Mouse (Mus musculus) frontal cortex, postnatal 14 days (tissue): ENCODE results near the gene Hist1h2ao.
"Not testable (repeated sequence)": the region's sequence is repeated elsewhere in the genome, so short reads cannot be mapped to it uniquely, and the experiment has no call there.

Source experiments
- DNase-seq, 2 experiments: peaks; one replicate each; pipeline ENCODE4 v3.0.0; 2022; ENCODE audit warnings: low spot score in 2 of 2

The Hist1h2ao gene

DNA sequence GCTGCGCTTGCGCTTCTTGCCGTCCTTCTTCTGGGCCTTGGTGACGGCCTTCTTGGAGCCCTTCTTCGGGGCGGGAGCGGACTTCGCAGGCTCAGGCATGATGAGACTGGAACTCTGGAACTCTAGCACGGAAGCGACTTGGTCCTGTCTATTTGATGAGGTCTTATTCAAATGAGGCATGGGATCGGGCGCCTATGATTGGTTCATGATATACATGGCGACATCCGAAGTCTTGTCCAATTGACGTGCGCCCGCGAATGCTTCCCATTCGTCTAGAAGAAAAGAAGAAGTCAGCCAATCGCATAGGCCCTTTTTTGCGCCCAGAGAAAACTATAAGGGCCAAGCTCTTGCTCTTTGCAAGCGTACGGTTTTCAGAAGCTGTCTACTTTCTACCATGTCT is at the start of gene Hist1h2ao, which contains the start of gene Hist1h2bq:
Gene Hist1h2ao (plus strand): TSS at position 393 of the 400 bp plus-strand sequence.
Gene Hist1h2bq (minus strand): TSS at position 125 of the 400 bp plus-strand sequence.
- not testable (repeated sequence) for DNase-seq

DNA sequence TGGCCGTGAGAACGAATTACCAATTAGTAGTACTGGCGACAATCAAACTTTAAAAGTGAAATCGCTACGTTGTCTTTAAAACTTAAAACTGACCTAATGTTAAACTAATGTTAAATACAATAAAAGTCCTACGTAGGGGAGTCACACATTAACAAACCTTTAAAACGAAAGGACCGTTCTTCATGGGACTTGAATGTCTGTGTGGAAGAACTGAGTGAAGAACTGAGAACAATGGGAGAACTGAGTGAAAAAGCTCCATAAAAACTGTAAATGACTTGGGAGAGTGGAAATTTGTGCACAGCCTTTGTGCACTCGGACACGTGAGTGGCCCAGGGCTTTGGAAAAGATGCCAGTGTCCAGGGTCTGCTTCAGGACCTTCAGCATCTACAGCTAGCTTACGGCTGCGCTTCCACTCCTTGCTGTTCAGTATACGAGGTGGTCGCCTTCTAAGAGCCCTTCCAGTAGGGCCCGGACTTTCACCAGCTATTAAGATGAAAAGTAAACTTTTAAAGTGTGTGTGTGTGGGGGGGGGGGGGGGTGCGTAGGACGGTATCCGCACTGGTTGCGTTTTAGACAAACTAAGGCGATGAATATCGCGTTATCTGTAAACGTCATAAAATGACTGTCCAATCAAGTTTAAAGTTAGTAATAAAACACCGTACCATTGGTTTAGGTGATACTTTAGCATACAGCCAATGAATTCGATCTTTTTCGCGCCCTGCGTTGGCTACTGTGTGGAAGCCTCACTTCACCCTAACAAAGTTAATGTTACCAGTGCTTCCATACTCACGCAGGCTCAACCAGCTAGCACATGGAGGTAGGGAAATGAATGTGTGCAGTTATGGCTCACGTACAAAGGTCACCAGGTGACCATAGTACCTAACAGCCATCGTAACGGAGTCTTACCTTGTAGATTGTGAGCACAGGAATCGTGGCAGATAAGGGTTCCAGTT is 31.2 kb upstream of the Hist1h2ao start:
- peak; percentile 51 to 59 for DNase-seq

DNA sequence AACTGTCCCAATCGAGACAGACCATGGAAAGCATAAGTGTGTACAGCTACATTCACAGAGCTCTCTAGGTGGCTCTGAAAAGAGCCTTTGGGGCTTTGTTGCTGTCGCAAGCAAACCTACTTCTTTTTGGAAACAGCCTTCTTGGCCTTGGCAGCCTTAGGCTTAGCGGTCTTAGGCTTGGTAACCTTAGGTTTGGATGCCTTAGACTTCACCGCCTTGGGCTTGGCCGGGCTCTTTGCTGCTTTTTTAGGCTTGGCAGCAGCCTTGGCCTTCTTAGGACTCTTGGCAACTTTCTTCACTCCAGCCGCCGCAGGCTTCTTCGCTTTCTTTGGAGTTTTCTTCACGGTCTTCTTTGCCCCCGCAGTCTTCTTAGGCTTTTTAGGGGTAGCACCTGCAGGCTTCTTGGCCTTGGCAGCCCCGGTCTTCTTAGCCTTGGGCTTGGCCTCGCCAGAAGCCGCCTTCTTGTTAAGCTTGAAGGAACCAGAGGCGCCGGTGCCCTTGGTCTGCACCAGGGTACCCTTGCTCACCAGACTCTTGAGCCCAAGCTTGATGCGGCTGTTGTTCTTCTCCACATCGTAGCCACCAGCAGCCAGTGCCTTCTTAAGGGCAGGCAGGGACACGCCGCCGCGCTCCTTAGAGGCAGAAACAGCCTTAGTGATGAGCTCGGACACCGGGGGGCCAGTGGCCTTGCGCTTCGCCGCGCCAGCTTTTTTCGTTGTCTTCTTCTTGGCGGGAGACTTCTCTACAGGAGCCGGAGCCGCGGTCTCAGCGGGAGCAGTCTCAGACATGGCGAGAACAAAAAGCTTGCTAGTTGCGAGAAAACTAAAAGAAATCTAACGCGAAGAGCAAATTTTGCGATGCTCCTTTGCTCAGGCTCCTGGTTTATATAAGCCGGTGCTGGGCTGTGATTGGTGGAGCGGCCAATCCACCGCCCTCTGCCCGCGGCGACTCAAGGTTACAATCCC is 30.2 kb upstream of the Hist1h2ao start, which contains the start of gene Hist1h1b:
Gene Hist1h1b (minus strand): TSS at position 859 of the 965 bp plus-strand sequence.
- peak; percentile 12 to 28 for DNase-seq

DNA sequence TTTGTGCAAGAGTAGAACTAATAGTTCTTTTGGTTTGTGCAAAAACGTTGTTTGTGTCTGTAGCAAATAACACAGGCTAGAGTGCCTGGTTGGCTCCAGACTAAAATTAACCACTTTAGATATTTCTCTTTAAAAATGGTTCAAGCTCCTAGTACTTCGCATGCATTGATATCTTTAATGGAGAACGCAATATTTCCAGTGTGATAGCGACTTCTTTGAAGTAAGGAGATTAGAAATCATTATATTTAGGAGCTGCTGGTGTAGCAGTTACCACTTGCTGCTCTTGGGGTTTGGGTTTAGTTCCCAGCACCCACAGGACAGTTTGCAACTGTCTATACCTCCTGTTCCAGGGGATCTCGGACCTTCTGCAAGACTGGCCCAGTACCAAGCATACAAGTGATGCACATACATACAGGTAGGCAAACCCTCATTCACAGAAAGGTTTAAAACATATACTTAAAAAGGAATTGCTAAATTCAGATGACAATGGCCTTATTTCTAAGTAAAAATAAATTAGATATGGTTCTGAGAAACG is 29.2 kb upstream of the Hist1h2ao start:
- DNase-seq: no peak

DNA sequence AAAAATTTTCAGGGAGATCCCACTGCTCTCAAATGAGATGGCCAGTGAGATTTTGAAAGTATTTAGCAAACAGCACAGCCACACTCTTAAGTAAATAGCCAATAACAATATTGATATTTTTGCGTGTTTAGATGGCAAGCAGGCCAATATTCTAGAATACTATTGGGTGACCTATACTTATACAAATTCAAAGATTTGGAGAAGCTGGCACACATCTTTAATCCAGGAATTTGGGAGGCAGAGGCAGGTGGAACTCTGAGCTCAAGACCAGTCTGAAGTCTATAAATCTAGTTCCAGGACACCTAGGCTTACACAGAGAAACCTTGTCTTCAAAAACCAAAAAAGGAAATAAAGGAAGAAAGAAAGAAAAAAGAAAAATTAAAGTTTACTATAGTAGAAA is 28.6 kb upstream of the Hist1h2ao start:
- DNase-seq: no peak

DNA sequence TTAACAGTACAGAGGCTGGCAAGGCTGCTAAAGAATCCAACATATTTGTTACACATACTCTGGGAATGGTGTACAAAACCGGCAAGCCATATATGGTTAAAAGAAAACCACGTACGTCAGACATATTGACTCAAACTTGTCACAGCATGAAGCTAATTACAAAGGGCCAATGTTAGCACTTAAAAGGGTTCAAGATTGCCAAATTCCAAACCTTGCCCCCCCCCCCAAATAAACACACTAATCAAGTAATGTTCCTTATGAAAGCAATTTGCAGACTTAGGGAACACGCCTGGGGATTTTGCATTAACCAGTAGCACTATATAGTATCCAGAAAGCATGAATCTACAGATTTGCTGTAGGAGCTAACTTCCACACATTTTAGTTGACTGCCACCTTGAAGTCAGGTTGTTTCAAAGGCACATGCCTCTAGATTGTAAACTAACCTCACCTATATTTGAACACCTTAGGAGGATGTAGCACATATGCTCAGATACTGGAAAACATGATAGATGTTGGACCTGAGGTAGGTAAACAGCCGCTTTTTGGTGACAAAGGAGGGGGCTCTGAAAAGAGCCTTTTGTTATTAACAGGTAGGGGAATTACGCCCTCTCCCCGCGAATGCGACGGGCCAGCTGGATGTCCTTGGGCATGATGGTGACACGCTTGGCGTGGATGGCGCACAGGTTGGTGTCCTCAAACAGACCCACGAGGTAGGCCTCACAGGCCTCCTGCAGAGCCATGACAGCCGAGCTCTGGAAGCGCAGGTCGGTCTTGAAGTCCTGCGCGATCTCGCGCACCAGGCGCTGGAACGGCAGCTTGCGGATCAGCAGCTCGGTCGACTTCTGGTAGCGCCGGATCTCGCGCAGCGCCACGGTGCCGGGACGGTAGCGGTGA is 27.7 kb upstream of the Hist1h2ao start:
- DNase-seq: not testable (repeated sequence)

DNA sequence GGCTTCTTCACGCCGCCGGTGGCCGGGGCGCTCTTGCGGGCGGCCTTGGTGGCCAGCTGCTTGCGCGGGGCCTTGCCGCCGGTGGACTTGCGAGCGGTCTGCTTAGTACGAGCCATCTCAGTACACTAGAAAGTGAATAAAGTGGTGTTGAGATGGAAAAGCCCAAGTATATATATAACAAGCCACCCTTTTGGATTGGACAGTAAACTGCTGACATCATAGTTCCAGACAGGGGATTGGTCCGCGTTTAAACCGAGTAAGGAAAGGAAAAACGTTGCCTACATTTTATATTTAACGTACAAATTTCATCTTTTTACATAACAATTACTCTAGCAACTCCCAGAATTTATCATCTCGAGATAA is 27.0 kb upstream of the Hist1h2ao start, which contains the start of gene Hist1h3i:
Gene Hist1h3i (minus strand): TSS at position 116 of the 363 bp plus-strand sequence.
- peak; percentile 19 to 29 for DNase-seq

DNA sequence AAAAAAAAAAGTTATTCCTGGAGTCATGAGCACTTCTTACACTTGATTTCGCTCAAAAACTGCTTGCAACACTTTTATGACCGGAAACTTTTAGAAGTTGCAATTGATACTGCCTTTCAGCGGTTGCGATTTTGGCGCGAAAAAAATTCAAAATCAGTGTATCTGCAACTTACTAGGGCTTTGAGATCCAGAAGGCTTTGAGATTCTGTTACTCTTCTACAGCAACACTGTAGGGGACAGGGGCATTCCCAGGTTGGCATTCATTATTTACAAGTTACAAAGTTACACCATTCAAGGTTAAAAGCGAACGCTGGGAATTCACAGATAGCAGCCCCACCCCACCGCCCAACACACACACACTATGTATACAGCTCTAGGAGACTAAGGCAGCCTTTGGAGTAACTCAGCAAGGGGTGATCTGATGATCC is 26.5 kb upstream of the Hist1h2ao start:
- no peak for DNase-seq

DNA sequence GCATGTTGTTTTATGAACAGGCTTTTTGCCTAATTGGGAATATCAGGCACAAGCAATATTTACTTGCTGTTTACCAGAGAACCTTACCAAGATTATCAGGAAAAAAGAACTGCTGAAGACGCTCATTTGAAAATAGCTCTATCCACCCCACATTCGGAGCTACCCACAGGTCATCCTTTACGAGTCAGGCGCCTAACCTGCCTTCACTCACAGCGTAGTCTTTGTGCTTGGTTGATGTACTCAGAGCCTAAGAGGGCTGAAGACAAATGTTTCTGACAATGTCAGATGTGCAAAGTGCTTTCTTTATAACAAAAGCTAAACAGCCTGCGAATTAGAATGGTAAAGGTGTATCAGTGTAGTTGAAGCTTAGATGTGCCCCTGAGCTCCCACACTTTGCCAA is 26.0 kb upstream of the Hist1h2ao start:
- no peak for DNase-seq

DNA sequence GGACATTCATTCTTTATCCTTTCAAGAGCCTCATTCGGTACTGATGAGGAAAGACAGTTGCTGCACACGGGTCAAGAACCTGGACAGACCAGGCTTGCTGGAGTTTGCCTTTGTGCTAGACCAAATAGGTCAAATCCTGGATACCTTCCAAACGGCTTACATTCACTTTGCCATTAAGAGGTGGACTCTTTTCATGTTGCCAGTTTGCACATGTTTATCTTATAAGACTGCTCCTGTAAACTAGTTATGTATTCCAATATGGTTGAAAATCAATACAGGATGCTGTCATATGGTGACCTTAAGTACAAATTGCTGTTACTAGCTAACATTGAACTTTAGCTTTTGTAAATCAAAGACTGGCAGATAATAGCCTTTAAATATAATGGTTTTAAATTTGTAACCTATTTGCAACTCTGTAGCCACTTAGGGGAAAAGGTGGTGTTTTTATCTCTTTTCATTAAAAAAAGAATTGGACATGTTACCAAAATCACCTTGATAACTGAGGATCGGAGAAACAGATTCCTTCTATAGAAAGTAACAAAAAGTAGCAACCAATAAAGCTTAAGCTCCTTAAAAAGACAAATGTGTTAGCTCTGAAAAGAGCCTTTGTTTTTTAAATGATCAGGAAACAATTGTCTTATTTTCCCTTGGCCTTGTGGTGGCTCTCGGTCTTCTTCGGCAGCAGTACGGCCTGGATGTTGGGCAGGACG is 23.9 kb upstream of the Hist1h2ao start:
- DNase-seq: no peak

DNA sequence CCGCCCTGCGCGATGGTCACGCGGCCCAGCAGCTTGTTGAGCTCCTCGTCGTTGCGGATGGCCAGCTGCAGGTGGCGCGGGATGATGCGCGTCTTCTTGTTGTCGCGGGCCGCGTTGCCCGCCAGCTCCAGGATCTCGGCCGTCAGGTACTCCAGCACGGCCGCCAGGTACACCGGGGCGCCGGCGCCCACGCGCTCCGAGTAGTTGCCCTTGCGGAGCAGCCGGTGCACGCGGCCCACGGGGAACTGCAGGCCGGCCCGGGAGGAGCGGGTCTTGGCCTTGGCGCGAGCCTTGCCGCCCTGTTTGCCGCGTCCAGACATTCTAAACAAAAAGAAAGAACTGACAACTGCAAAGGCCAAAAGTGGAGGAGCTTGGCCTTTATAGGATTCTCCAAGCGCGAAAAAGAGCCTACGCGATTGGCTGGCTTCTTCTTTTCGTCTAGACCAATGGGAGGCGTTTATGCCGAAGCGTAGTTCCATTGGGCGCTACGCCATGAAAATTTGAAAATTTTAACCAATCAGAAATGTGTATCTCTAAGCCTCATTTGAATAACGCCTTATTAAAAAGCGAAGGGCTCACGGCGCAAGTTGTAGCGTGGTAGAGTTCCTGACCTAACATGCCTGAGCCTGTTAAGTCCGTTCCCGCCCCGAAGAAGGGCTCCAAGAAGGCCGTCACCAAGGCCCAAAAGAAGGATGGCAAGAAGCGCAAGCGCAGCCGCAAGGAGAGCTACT is 23.2 kb upstream of the Hist1h2ao start, which contains the start of the genes Hist1h2an and Hist1h2bp:
Gene Hist1h2an (minus strand): TSS at position 320 of the 731 bp plus-strand sequence.
Gene Hist1h2bp (plus strand): TSS at position 563 of the 731 bp plus-strand sequence.
- peak; percentile 82 to 90 for DNase-seq

DNA sequence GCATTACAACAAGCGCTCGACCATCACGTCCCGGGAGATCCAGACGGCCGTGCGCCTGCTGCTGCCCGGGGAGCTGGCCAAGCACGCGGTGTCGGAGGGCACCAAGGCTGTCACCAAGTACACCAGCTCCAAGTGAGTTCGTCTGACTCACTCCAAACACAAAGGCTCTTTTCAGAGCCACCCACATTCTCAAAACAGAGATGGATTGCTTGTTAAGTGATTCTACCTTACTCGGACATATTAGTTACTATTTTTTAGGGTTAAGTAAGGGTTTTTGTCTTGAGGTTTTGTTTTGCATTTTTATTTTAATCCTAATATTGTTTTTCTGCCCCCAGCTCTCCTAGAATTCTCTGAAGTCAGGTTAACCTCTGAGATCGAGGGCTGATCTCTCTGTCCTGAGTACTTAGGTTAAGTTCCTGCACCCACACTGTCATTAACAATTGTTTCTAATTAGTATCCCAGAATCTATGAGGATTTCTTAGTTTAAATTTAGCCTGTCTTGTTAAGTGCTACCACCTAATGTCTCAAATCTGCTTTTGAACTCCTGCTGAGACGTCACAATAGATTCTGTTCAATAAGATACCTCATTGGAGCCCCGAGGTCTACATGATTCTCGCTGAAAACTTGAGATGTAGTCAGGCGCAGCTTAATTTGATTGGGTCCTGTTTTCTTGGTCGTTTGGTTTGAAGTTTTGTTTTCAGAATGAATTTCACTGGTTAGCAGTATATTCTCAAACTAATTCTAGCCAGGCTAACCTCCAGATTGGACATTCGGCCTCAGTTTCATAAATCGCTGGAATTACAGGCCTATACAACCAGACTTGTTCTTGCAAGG is 22.3 kb upstream of the Hist1h2ao start:
- DNase-seq: no peak

DNA sequence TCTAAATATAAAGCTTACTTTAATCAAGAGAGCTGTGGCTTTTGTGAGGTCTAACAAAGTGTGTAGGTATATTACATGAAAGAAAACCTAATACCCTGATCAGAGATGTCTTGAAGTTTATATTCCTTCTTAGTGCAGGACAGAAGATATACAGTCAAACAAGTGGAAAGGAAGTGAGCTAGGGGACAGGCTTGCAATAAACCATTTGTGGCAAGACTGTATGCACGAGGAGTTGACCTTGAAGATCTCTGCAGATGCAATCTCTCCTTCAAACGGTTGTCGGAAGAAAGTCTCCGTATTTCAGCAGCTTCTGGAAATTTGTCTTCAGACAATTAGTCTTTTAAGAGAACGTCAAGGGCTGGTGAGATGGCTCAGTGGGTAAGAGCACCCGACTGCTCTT is 20.3 kb upstream of the Hist1h2ao start:
- no peak for DNase-seq

DNA sequence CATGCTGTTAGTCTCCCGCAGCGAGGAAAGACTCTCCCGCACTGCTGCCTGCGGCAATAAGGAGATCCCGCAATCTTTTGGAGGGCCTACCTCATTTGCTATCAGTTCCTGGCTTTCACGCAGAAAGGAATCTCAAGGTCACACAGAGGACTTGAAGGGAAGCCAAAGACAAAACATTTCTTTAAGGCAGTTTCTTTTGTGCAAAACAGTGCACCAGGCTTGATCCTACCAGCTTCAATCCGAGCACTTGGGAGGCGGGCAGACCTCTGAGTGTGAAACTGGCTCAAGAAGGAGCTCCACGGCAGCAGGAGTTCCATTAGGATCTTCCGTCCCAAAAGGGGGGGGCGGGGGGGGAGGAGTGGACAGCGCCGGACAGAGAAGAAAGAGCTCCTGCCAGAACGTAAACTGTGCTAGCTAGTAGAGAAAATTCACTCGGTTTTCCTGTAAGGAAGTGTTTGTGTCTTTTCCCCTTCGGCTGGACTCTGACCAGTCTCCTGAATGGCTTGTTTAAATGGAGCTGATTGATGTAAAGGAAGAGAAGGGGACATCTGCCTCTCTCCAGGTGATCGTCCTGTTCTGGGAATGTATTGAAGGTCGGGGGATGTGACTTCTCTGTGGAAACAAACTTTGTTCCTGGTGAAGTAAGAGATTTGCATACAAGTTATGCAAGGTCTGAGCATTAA is 19.5 kb upstream of the Hist1h2ao start:
- DNase-seq: no peak

DNA sequence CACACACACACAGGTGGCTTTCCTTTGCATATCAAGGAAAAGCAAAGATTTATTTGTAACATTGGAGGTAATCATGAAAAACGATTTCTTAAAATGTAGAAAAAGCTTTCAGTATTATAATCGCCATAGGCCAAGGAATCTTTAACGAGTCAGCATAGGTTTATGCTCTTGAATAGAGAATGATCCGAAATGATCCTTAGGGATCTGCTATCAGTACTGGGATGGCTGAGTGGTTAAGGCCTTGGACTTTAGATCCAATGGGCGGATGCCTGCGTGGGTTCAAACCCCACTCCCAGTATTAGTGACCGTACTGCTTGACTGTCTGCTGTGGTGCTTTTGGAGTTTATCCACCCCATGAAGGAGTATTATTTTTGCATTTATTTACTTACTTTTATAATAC is 14.7 kb upstream of the Hist1h2ao start:
- DNase-seq: no peak

DNA sequence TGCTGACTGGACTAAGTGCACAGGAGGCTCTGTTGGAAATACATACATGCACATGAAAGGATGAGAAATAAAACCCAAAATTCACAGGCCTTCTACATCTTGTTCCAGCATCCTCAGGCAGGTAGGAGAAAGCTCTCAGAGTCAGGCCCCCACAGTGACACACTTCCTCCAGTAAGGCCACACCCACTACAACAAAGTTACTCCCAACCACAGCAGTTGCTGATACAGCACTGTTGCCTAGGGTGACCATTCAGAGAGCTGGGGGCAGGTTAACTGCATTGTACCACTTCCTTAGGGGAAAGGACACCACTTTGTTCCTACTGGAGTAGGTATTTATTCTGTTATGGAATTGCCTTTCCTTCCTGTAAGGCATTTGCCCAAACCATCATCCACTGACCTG is 13.1 kb upstream of the Hist1h2ao start:
- DNase-seq: not testable (repeated sequence)

DNA sequence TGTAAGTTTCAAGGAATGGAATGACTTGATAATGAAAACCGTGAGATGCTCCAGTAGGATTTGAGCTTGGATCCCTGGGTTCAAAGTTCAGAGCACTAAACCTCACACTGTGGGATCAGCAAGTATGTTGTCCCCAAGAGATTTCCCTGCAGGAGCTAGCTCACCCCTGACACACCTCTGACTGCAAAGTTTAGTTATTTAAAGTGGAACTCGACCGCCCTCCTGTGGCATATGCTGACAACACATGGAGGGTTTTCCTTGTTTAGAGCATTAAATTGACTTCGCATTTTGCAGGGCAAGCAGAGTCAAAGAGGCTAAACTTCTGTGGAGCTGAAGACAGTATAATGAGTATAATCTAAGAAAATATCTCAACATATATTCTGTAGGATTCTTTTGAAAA is 7.2 kb upstream of the Hist1h2ao start:
- not testable (repeated sequence) for DNase-seq

DNA sequence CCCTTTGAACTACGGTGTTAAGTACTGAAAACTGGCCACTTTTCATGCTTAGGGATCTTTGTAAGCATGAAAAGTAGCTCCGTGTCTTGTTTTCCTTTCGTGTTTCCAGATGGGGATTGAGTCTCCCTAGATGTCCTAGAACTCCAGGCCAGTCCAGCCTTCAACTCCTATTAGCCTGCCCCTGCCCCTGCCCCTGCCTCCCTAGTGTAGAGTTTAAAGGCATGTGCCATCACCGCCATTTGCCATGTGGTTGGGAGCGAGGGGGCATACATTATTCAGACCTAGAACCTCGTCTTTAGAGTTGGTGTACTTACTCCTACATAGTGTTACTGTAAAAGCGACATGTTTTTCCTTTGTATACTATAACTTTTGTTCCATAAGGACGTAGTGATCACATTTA is 809 bp downstream of the Hist1h2ao start:
- DNase-seq: not testable (repeated sequence)
